Mouse (Mus musculus): Measurements from ENCODE around the gene Lyg2.

Gene Lyg2

DNA sequence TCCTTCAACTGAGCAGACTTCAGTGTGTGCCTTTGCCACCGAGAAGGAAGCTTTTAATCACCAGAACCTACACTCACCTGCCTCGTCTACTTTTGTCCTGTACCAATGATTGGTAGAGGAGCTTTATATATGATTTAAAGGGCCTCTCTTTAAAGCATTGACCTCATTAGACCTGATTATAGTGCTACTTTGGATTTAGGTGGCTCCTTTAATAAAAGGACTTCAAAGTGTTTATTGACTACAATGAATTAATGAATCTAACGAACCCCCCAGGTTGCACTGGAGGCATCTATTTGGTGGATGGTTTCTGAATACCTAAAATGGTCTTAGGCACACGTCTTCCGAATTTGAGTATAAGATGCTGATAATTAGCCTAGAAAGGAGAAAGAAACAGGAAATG lies at the start of gene Lyg2:
Gene Lyg2, minus strand, starts transcription at position 101 of the 400 bp plus-strand sequence.
- no peak for DNase-seq

DNA sequence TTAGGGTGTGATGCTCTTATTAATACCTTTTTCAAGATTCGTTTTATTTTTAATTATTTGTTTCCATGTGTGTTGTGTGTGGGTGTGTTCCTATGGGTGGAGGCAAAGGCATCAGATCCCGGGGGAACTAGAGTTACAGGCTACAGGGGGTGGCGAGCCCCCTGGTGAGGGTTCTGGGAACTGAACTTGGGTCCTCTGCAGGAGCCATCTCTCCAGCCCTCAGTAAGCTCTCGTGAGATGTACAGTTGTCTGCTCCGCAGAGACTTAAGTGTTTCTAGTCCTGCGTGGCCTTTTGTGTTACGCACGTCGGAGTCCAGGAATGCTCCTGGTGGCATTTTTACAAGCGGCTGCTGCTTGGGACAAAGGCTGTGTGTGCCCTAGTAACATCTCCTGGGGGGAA lies 49.3 kb upstream of the Lyg2 start:
- DNase-seq, result no peak

DNA sequence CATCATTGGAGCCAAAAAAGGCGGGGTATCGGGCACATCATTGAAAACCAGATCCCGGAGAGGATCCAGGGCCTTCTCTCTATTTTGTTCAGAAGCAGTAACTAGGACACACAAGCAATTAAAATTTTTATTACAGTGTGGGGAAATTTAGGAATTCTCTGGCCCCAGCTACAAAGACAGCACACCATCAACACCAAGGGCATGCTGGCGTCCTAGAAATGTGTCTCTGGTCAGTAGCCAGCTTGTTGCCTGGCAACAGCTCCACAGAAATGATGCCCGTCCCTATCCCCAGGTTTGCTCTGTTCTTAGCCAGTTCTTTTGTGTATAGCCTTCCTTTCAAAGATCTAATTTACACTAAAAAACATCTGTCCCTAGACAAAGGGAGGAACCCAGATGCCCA lies 43.2 kb upstream of the Lyg2 start:
- DNase-seq, result no peak

GRCm38 (mm10) chr1:37958516-37958915 lies 42.2 kb upstream of the Lyg2 start:
- DNase-seq, result no peak

DNA sequence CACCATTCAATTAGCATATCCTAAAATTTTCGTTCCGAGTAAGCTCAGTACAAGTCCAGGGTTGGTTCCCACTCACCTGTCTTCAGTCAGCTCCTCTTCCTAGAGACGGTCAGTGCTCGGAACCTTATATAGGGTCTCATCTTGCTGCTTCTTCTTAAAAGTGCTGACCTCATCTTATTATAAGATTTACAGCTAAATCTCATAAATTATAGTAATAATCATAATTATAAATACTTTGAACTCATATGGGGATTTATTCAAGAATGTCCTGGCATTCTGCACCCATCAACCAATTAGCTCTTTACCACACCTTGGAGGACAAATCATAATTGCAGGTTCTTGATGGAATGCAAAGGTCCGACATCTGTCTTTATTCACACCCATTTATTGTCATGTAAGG lies 41.4 kb upstream of the Lyg2 start, which contains the start of gene Lyg1:
Gene Lyg1, minus strand, starts transcription at position 101 of the 400 bp plus-strand sequence.
- DNase-seq, result no peak

GRCm38 (mm10) chr1:37956690-37957431 lies 40.6 kb upstream of the Lyg2 start:
- no peak for DNase-seq

DNA sequence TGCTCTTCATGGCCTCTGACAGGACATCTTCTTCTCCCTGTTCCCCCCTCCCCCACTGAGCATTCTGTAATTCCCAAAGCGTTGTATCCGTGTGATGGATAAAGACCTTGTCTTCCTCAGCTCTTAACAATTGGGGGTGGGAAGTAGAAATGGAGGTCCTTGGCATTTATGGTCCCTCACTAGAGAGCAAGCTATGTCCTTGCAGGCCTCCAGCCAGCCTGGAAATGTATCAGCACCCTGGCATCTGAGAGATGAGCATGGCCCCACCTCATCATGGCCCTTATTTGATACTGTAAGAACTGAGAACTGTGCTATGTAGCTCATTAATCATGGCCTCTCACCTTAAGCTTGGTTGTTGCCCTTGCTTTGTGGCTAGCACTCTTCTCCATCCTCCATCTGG lies 39.0 kb upstream of the Lyg2 start:
- DNase-seq, result no peak

- DNase-seq, result no peak
Measured at GRCm38 (mm10) chr1:37954786-37955185, 38.5 kb upstream of the Lyg2 start.

- DNase-seq, result no peak
Measured at GRCm38 (mm10) chr1:37948906-37949305, 32.6 kb upstream of the Lyg2 start.

GRCm38 (mm10) chr1:37931806-37932205 lies 15.5 kb upstream of the Lyg2 start:
- DNase-seq, result no peak

DNA sequence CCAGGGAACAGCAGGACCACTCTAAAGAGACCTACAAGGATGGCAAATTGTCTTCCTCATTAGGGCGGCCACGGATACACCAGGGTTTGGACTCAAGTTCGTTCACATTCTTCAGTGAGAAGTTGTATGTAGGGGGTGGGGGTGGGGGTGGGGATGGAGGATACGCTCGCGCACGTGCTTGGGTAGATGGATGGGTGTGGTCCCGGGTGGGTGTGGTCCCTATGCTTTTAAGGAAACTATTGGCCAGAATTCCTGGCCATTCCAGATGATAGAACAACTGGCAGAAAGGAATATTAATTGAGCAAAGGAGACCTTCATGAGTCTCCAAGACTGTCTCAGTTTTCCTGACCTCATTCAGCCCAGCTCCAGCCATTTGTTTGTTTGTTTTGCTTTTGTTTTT lies 9.7 kb upstream of the Lyg2 start:
- no peak for DNase-seq

- no peak for DNase-seq
Measured at GRCm38 (mm10) chr1:37922536-37922935, 6.2 kb upstream of the Lyg2 start.

DNA sequence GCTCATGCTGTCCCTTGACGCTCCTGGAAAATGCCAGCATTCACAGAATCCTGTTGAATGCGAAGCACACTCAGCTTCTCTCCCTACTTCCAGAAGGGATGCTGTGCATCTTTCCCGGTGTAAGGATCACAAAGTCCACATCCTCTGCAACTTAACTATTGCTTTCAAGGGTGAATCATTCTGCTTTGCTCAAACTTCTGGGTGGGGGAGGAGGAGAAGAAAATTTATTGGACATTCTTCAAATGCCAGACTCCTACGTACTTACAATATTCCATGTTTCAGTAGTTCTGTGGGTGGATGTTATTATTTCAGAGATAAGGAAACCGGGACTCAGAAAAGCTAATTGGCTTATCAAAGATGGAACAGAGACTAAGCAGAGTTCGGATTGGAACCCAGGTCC lies 1.8 kb upstream of the Lyg2 start:
- no peak for DNase-seq

DNA sequence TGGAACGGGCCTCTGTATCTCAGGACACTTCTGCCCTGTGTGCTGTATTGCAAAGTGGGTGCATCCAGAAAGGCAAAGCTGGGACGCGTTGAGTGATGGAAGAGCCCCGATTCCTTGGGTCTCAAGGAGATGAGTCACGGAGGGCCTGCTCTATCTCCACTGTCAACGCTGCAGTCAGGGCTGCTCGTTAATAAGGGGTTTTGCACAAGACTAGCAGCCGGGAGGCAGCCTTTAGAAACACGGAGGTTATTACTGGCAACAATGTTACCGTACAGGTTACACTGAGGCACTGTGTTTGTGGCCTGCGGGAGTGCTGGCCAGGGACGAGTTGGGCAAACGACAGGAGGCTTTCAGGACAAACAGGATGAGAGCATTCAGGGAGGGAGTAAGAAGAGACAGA lies 1.4 kb upstream of the Lyg2 start:
- no peak for DNase-seq

- DNase-seq, result no peak
Measured at GRCm38 (mm10) chr1:37912751-37913150, 3.5 kb downstream of the Lyg2 start.

DNA sequence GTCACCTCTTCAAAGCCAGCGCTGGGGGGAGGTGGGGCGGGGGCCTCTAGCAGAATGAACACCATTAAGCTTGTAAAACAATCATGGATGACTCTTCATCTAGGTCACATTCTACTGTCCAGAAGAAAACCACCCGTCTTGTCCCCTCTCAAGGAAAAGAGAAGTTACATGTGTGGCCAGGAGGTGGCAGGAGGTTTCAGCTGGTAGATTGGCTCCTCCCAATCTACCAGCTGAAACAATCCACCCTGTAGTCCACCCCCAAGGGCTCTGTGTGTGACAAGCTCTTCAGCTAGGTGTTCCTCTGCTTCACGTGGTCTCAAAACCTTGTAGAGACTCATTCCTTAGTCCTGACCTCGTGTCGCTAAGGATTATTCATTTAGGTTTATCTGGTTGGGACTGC lies 13.1 kb downstream of the Lyg2 start:
- DNase-seq, result no peak

- DNase-seq, result no peak
Measured at GRCm38 (mm10) chr1:37900288-37900687, 16.0 kb downstream of the Lyg2 start.

DNA sequence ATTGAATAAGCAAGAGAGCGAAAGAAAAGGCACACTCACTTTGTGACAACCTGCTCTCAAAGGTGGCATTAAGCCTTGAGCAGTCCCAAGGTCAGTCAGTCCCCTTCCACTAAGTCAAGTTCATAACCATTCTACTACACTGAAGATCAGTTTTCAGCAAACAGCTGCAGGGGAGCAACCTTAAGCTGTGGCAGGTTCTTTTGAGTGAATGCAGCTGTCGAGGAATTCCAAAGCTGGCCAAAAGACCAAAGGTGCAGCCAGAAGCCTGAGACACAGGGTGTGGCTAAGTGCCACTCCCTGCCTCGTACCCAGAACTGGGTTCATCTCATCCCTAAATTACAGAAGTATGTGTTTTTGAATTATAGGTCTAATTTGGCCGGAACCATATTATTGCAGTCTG lies 16.5 kb downstream of the Lyg2 start:
- no peak for DNase-seq

DNA sequence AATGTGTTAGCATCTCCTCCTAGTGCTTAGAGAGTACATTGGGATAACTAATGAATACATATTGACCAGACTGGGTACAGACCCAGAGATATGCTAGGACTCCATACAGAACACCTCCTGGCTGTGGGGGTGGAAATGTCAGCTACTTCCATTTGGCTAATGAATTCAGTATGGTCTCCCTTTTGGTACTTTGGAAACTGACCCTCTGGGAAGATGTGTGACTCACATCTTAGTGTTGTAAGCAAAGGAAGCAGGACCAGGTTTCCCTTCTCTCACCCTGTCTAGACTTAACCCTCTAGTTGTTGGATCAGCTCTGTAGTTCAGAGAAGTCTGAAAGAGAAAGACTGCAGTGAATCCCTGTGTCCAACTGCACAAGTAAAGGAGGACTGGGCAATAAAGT lies 21.7 kb downstream of the Lyg2 start:
- no peak for DNase-seq

GRCm38 (mm10) chr1:37891400-37891799 lies 24.9 kb downstream of the Lyg2 start:
- no peak for DNase-seq

GRCm38 (mm10) chr1:37890025-37890652 lies 26.2 kb downstream of the Lyg2 start, which contains the start of the genes Mitd1 and Mrpl30:
TSS of gene Mitd1 (minus strand) at chr1:37890411.
TSS of gene Mrpl30 (plus strand) at chr1:37890477.
- DNase-seq, result peak; percentile 85

GRCm38 (mm10) chr1:37889206-37889605 lies 27.1 kb downstream of the Lyg2 start:
- DNase-seq, result no peak

DNA sequence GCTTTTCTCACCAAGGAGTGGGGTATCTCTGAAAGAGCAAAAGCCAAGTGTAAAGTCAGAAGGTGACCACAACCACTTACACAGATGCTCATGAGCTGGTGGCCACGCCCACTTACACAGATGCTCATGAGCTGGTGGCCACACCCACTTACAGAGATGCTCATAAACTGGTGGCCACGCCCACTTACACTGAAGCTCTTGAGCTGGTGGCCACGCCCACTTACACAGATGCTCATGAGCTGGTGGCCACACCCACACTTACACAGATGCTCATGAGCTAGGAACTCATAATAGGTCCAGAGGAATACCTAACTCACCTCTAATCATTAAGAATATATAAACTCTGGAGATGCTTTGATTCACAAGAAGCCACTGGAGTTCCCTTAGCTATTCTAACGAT lies 31.8 kb downstream of the Lyg2 start:
- no peak for DNase-seq

- no peak for DNase-seq
Measured at GRCm38 (mm10) chr1:37883411-37883810, 32.9 kb downstream of the Lyg2 start.
